Mouse (Mus musculus) intestine, embryonic 16.5 days (tissue): ENCODE results near the gene Tomt. TPM values are rescaled to one million over a fixed set of nuclear protein-coding genes. Genes with fewer than 3 reads are reported as not detected.
"Not testable (repeated sequence)": the region's sequence is repeated elsewhere in the genome, so short reads cannot be mapped to it uniquely, and the experiment has no call there.

Experiments
- ATAC-seq: fragments of 200-750 bp; cut with Nextera tagmentation; 2 replicates; pipeline ENCODE4 v1.8.0; 2017; ENCODE audit warnings: moderate TSS enrichment, moderate library complexity
- H3K27ac ChIP-seq: fragments of 300-500 bp; sonication (generic); 2 replicates; pipeline ENCODE4 v1.5.1; 2014; ENCODE audit warnings: mild to moderate bottlenecking, low read length
- H3K27me3 ChIP-seq: fragments of 300-500 bp; sonication (generic); replicated peaks from 2 replicates; pipeline ENCODE4 v1.6.1; 2014; ENCODE audit warnings: low read length, control low read depth, mixed read lengths; ENCODE audit not compliant: control insufficient read depth, insufficient read depth
- H3K36me3 ChIP-seq: fragments of 300-500 bp; sonication (generic); 2 replicates; pipeline ENCODE4 v1.6.1; 2014; ENCODE audit warnings: low read length, control low read depth; ENCODE audit not compliant: control insufficient read depth, insufficient read depth
- H3K4me1 ChIP-seq: fragments of 300-500 bp; sonication (generic); 2 replicates; pipeline ENCODE4 v1.6.1; 2014; ENCODE audit warnings: low read length, control low read depth, mixed read lengths; ENCODE audit not compliant: control insufficient read depth, insufficient read depth
- H3K4me2 ChIP-seq: fragments of 300-500 bp; sonication (generic); 2 replicates; pipeline ENCODE4 v1.6.1; 2014; ENCODE audit warnings: low read depth, low read length, control low read depth
- H3K4me3 ChIP-seq: fragments of 300-500 bp; sonication (generic); 2 replicates; pipeline ENCODE4 v1.5.1; 2014; ENCODE audit warnings: mild to moderate bottlenecking, low read length
- H3K9ac ChIP-seq: fragments of 300-500 bp; sonication (generic); 2 replicates; pipeline ENCODE4 v1.6.1; 2014; ENCODE audit warnings: low read depth, low read length
- H3K9me3 ChIP-seq: fragments of 300-500 bp; sonication (generic); 2 replicates; pipeline ENCODE4 v1.6.1; 2016; ENCODE audit warnings: low read length, control low read depth; ENCODE audit not compliant: control insufficient read depth
- WGBS: fragments of 180-500 bp; shearing (Covaris S2); extraction: QIAGEN DNeasy Blood & Tissue Kit; methylation state at CpG from one replicate; pipeline ENCODE4 v1.1.7; 2014; 5-methylcytosine and 5-hydroxymethylcytosine counted together
- polyA plus RNA-seq: library from polyadenylated mRNA; unstranded; fragments of >200 nt; fragmentation: Nextera tagmentation; extraction: Ambion mirVana; gene quantifications from 2 replicates; pipeline ENCODE4 v1.2.1, GENCODE M21; 2015

Tomt gene
- polyA plus RNA-seq, 1 experiment from 2014 or later = 0.24 TPM

DNA sequence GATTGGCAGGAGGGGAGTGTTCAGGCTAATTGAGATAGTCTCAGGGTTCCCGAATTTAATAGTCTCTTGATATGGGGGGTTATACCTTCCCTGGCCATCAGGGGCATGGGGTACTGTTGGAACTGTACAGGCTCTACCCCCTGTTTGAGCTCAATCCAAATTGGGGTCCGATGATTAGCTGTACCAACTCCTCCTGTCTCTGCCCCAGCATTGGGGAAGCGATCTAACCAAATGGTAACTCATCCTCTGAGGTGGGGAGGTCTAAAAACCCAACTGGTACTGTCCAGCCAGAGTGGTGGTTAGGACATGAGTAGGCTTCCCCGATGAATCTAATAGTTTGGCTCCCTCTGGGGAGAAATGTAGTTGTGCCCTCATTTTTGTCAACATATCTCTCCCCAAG lies 30.8 kb upstream of the Tomt start:
- ATAC-seq = no peak
- Histone ChIP-seq H3K27me3 (no peaks in the 10 kb centered on the region), H3K36me3 (no peaks in the 10 kb centered on the region), H3K27ac (no peak overlapping the region), H3K9me3 (no peaks in the 10 kb centered on the region), H3K4me1 (peaks cover 12% of the 10 kb centered on the region), H3K4me3 (no peak overlapping the region), H3K4me2 (no peak overlapping the region), H3K9ac (no peak overlapping the region)
- WGBS = 96% methylated on average over 4 of the region's 4 CpGs

DNA sequence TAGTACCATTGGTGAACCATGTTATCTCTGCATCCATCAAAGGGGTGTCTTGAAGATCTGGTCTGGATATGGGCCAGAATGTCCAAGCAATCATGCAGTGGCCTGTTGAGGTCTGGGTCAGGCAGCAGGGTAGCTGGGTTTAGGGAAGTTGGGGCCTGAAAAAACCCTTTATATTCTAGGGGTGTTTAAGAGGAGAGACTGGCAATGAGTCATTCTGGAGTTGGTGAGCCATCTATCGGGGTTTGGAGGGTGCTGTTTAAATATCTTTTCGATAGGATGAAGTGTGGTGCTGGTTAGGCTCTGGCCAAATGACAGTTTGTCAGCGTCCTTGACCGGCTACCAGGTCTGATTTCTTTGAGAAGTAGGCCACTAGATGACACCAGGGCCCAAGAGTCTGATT lies 29.8 kb upstream of the Tomt start:
- Histone ChIP-seq H3K27ac (no peak overlapping the region), H3K27me3 (no peaks in the 10 kb centered on the region), H3K9me3 (no peaks in the 10 kb centered on the region), H3K4me2 (no peak overlapping the region), H3K4me3 (no peak overlapping the region), H3K4me1 (peaks cover 12% of the 10 kb centered on the region), H3K9ac (no peak overlapping the region), H3K36me3 (no peaks in the 10 kb centered on the region)
- WGBS = 92% methylated on average over 4 of the region's 4 CpGs
- no peak for ATAC-seq

DNA sequence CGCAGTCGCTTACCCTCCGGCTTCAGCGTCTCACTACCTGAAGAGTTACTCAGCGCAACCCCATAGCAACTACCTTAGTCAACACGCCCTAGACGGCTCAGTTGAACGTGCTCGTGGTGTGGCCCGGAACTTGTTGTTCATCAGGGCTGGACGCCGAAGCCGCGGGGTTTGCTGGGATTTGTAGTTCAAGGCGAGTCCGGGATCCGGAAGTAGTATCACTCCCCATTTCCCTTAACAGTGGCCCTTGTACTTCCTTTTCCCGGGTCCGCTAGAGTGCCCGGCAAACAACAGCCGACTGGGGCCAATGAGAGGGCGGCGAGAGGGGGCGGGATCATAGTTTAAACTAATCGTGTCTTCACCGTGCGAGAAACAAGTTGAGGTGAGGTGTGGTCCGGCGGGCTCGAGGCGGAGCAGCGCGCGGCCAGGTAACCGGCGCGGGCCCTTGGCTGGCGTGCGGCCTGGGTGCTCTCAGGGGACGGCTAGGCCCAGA lies 27.6 kb upstream of the Tomt start, which contains the start of the genes Lrrc51 and Numa1:
Gene Lrrc51 (minus strand): TSS at position 145 of the 490 bp plus-strand sequence.
Gene Numa1 (plus strand): TSS at position 361 of the 490 bp plus-strand sequence.
- H3K27ac ChIP-seq = peak within 1 kb of the TSS; percentile 82
- H3K36me3 ChIP-seq = no peaks in the 10 kb centered on the region
- ATAC-seq = peak; percentile 99
- H3K9me3 ChIP-seq = no peaks in the 10 kb centered on the region
- H3K4me2 ChIP-seq = peak within 1 kb of the TSS; percentile 78
- H3K27me3 ChIP-seq = no peaks in the 10 kb centered on the region
- under 1% methylated on average over 40 of the region's 40 CpGs for WGBS
- H3K4me3 ChIP-seq = peak within 1 kb of the TSS; percentile 73
- H3K4me1 ChIP-seq = peaks cover 12% of the 10 kb centered on the region
- H3K9ac ChIP-seq = peak within 1 kb of the TSS; percentile 81

DNA sequence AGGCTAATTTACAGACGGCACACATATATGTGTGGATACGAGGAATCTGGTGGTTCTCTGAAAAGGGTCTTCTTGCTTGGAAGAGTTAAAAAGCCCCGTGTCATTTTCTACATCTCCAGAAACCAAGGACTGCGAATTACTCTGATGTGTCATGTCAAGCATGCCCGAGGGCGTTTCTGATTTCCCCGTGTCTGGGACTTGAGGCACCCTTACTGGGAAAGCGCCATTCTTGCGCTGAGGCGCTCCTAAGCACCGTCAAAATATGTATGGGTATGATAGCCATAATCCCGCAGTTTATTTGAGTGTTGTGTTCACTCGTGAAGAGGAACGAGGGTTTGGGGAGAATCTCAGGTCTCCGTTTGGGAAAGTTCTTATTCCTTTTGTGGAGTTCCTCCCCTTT lies 27.1 kb upstream of the Tomt start:
- peak overlapping the region; percentile 78 for H3K4me2 ChIP-seq
- H3K27ac ChIP-seq = peak overlapping the region; percentile 82
- peak; percentile 52 for ATAC-seq
- H3K9ac ChIP-seq = peak overlapping the region; percentile 75
- no peaks in the 10 kb centered on the region for H3K27me3 ChIP-seq
- peaks cover 12% of the 10 kb centered on the region for H3K4me1 ChIP-seq
- H3K9me3 ChIP-seq = no peaks in the 10 kb centered on the region
- H3K4me3 ChIP-seq = peak overlapping the region; percentile 73
- no peaks in the 10 kb centered on the region for H3K36me3 ChIP-seq
- 3% methylated on average over 15 of the region's 15 CpGs for WGBS

DNA sequence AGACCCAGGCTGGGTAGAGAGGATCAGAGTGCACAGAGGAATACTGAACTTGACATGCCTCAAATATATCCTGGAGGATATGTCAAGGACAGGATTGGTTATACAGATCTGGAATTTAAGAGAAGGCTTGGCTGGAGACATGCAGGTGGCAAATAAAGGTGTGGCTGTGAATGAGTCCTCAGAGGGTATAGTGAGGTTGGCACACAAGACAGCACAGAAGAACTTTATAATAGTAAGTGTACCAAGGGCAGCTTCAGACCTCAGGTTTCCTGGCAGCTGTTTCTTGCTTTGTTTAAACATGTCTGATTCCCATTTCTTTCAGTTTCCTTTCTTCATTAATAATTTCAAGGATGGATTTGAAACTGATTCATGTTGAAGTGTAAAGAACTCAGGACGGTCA lies 26.4 kb upstream of the Tomt start:
- ATAC-seq = no peak
- Histone ChIP-seq H3K4me1 (peaks cover 12% of the 10 kb centered on the region), H3K4me2 (peak overlapping the region; percentile 27), H3K36me3 (no peaks in the 10 kb centered on the region), H3K9ac (no peak overlapping the region), H3K4me3 (no peak overlapping the region; the same call in 1 of the 2 replicates), H3K27me3 (no peaks in the 10 kb centered on the region), H3K27ac (peak overlapping the region; percentile 37; the same call in 1 of the 2 replicates), H3K9me3 (no peaks in the 10 kb centered on the region)
- 71% methylated on average over 1 of the region's 1 CpGs for WGBS

DNA sequence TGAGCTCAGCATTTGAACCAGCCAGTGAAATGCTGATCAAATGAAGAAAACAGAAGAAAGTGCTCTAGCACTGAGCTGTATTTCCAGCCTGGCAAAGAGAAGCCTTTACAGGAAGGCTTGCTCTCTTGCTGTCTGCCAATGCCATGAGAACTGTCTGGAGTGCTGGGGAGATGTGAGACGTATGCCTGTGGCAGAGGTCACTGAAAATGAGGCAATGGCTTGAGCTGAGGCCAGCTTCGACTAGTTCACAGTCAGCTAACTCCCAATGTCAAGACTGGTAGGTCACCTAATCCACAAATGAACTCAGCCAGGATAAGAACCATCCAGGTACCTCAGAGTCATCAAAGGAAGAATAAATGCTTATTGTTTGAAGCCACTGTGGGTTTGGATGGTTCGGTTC lies 21.9 kb upstream of the Tomt start:
- no peak overlapping the region for H3K4me3 ChIP-seq
- H3K36me3 ChIP-seq = no peaks in the 10 kb centered on the region
- no peaks in the 10 kb centered on the region for H3K9me3 ChIP-seq
- 83% methylated on average over 3 of the region's 3 CpGs for WGBS
- no peak for ATAC-seq
- no peak overlapping the region for H3K9ac ChIP-seq
- H3K27ac ChIP-seq = no peak overlapping the region
- peaks cover 7% of the 10 kb centered on the region for H3K4me1 ChIP-seq
- no peak overlapping the region for H3K4me2 ChIP-seq
- no peaks in the 10 kb centered on the region for H3K27me3 ChIP-seq

DNA sequence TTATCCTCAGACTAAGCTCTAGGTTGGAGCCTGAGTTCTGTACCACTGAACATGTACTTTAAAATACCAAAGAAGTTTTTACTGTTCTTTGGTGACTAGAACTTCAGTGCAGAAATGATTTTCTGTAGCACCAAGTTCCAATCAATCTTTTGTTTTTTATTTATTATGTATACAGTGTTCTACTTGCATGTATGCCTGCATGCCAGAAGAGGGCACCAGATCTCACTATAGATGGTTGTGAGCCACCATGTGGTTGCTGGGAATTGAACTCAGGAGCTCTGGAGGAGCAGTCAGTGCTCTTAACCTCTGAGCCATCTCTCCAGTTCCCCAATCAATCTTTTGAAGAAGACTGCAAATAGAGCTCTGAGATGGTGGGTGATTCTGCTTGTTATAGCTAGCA lies 19.7 kb upstream of the Tomt start:
- H3K9me3 ChIP-seq, H3K4me1 ChIP-seq, H3K4me3 ChIP-seq, H3K27ac ChIP-seq, H3K9ac ChIP-seq, H3K36me3 ChIP-seq, H3K4me2 ChIP-seq, H3K27me3 ChIP-seq, ATAC-seq: not testable (repeated sequence)

DNA sequence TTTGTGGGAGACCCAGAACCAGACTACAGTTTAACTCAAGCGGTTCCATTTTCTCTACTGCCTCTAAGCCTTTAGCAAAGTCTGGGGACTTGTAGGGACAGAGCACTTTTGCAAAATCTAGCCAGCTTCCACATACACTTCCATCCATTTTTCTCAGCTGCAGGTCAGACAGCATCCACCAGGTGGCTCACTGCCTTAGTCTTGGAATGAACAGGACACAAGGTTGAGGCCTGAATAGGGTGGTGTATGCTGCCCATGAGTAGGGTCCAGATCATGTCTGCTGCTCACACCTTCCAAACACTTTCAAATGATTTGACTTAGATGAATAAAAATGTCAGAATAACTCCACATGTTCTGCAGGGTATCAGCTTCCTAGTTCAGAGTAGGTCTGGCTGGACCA lies 11.9 kb upstream of the Tomt start:
- no peaks in the 10 kb centered on the region for H3K27me3 ChIP-seq

DNA sequence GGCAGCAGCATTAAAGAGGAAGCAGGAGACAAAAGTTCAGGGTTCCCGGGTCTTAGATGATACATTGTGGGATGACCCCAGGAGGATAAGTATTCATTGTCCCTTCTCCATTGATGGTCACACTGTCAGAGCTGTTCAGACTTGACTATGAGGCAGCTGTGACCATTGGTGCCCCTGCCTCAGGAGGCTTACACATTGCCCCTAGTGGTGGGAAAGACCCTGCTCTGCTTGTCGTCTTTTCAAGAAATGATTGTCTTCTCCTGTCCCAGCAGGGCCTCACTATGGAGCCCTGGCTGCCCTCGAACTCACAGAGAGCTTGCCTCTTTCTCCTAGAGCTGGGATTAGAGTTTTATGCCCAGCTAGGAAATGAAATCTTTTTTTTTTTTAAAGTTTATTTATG lies 5.8 kb upstream of the Tomt start:
- Histone ChIP-seq H3K27me3 (no peaks in the 10 kb centered on the region), H3K36me3 (peaks cover 18% of the 10 kb centered on the region), H3K9me3 (no peaks in the 10 kb centered on the region), H3K9ac (no peak overlapping the region), H3K4me3 (no peak overlapping the region), H3K27ac (no peak overlapping the region), H3K4me2 (no peak overlapping the region), H3K4me1 (peaks cover 11% of the 10 kb centered on the region)
- ATAC-seq = no peak
- WGBS = 71% methylated on average over 3 of the region's 3 CpGs

More for the DNA sequence above, 11.9 kb upstream of the Tomt start:
- no peak overlapping the region for H3K4me3 ChIP-seq
- no peaks in the 10 kb centered on the region for H3K4me1 ChIP-seq
- peaks cover 7% of the 10 kb centered on the region; the same call in 1 of the 2 replicates for H3K36me3 ChIP-seq
- H3K27ac ChIP-seq = no peak overlapping the region
- no peaks in the 10 kb centered on the region for H3K9me3 ChIP-seq
- no peak overlapping the region for H3K9ac ChIP-seq
- no peak overlapping the region for H3K4me2 ChIP-seq
- peak; percentile 64 for ATAC-seq
- WGBS = 16% methylated on average over 1 of the region's 1 CpGs

DNA sequence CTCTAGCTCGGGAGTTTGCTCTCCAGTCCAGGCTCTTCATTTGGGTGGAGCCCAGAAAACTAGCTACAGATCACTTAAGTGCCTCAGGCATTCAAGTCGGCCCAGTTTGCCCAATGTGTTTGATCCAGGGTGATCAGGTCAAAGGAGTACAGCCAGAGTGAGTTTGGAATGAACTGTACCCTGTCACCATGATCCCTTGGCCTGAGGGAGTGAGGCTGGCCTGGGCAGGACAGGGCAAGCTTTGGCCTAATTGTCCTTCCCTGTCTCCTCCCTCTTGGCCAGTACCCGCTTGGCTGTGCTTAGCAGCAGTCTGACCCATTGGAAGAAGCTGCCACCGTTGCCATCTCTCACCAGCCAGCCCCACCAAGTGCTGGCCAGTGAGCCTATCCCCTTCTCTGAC lies 4.0 kb upstream of the Tomt start:
- no peaks in the 10 kb centered on the region for H3K27me3 ChIP-seq
- H3K4me3 ChIP-seq = no peak overlapping the region
- no peak overlapping the region for H3K4me2 ChIP-seq
- peaks cover 18% of the 10 kb centered on the region for H3K36me3 ChIP-seq
- H3K9ac ChIP-seq = no peak overlapping the region
- peaks cover 19% of the 10 kb centered on the region for H3K4me1 ChIP-seq
- H3K9me3 ChIP-seq = no peaks in the 10 kb centered on the region
- WGBS = 88% methylated on average over 4 of the region's 4 CpGs
- H3K27ac ChIP-seq = no peak overlapping the region
- no peak for ATAC-seq
